Mouse (Mus musculus) hindlimb bud, embryonic 11.5 days (tissue): ENCODE results near the gene Slc17a8.

ENCODE experiments used
- DNase-seq: peaks from one replicate; pipeline ENCODE4 v3.0.0-alpha.2; 2012; ENCODE audit warnings: low read depth, low spot score; ENCODE audit errors: extremely low spot score

The Slc17a8 gene

GRCm38 (mm10) chr10:89531194-89531634 lies 89.8 kb downstream of the Slc17a8 start:
- DNase-seq = no peak

DNA sequence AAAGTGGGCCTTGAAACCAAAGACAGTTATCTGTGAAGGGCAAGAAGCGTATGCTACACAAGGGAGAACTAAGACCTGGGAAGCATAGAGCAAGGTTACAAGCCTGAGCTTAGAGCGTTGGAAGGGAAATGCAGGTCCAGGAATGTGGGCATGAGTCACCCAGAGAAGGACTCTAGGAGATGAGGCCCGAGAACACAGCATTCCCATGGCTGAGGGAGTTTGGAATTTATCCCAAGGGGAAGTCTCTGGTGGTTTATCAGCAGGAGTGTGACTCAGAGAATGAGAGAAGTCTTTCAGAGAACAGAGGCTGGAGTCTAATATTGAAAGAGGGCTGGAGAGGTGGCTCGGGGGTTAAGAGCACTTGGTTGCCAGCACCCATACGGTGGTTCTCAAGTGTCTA lies 94.0 kb downstream of the Slc17a8 start:
- DNase-seq = no peak

GRCm38 (mm10) chr10:89525823-89526222 lies 95.2 kb downstream of the Slc17a8 start:
- no peak for DNase-seq
